Comparison of ENCODE assay signal across 8 mouse cellular contexts in genomic region chr2:170401211-170401799, GRCm38 (mm10). TPM values are rescaled to one million over a fixed set of nuclear protein-coding genes. Genes with fewer than 3 reads are reported as not detected.
DNase-seq lines count a peak whose midpoint lies in the region; ATAC-seq and TF ChIP-seq lines count a peak whose summit lies in the region.

No protein-coding gene starts in this region.

- peak; percentile 94 for TF ChIP-seq CTCF in cortical plate, adult 2 months (IDR thresholded peaks at IDR 0.05; ENCODE audit: extremely low read depth, insufficient read depth, low read length)
- TF ChIP-seq CTCF in intestine, postnatal 0 days (IDR thresholded peaks at IDR 0.05; ENCODE audit: low read depth), result peak; percentile 95

- DNase-seq in adrenal gland, adult (ENCODE audit: inconsistent age in 2 of 2, low spot score in 1 of 2), result peak; percentile 64 to 87
- DNase-seq in gastrocnemius, postnatal 36 days, result peak; percentile 49 to 61
- DNase-seq in left cerebral cortex, postnatal 36 days (ENCODE audit: low spot score in 2 of 2), result peak; percentile 57 to 60
- peak; percentile 85 for DNase-seq in midbrain, embryonic 10.5 days (ENCODE audit: low spot score)
- DNase-seq in right cerebral cortex, postnatal 4 days, result peak; percentile 78

- H3K27ac ChIP-seq in cortical plate, adult 2 months (ENCODE audit: insufficient read depth, low read length), result no peak overlapping the region
- no peak overlapping the region for H3K27ac ChIP-seq in intestine, postnatal 0 days (ENCODE audit: low read depth, low read length)
- H3K27ac ChIP-seq in midbrain, embryonic 10.5 days (replicated peaks), result peak overlapping the region; percentile 82

- no peaks in the 10 kb centered on the region for H3K36me3 ChIP-seq in intestine, postnatal 0 days (ENCODE audit: control insufficient read depth, insufficient read depth)
- no peaks in the 10 kb centered on the region for H3K36me3 ChIP-seq in midbrain, embryonic 10.5 days

- H3K9me3 ChIP-seq in intestine, postnatal 0 days (ENCODE audit: control insufficient read depth), result no peaks in the 10 kb centered on the region
- peaks cover 5% of the 10 kb centered on the region; the same call in 1 of the 2 replicates for H3K9me3 ChIP-seq in midbrain, embryonic 10.5 days (replicated peaks)

- intact Hi-C loops in gastrocnemius, postnatal 36 days (cut with DNase I), result loop anchor here (2.0 to 5.0 kb wide), 2 partner anchors 47 to 284 kb away; no protein-coding TSS in a partner anchor
- intact Hi-C loops in left cerebral cortex, postnatal 36 days (cut with DNase I), result loop anchor here (2.0 to 5.0 kb wide), 2 partner anchors 47 to 284 kb away; no protein-coding TSS in a partner anchor

- H3K4me3 ChIP-seq in cortical plate, adult 2 months (ENCODE audit: insufficient read depth, low read length), result no peak overlapping the region
- peak overlapping the region; percentile 1; the same call in 1 of the 2 replicates for H3K4me3 ChIP-seq in intestine, postnatal 0 days (ENCODE audit: low read depth, low read length)
- peak overlapping the region; percentile 48 for H3K4me3 ChIP-seq in midbrain, embryonic 10.5 days

- ATAC-seq in intestine, postnatal 0 days, result no peak
- ATAC-seq in erythroid progenitor cell, adult 5-6 weeks (replicated peaks; ENCODE audit: low FRiP score, poor library complexity, severe bottlenecking), result no peak

- H3K27me3 ChIP-seq in intestine, postnatal 0 days (replicated peaks; ENCODE audit: control insufficient read depth, insufficient read depth, low read length), result no peaks in the 10 kb centered on the region
- peaks cover 8% of the 10 kb centered on the region; the same call in 1 of the 2 replicates for H3K27me3 ChIP-seq in midbrain, embryonic 10.5 days (ENCODE audit: low read depth, poor library complexity, severe bottlenecking)

- H3K9ac ChIP-seq in intestine, postnatal 0 days (ENCODE audit: low read depth, low read length), result no peak overlapping the region

- peak overlapping the region; percentile 43 for H3K4me2 ChIP-seq in intestine, postnatal 0 days (replicated peaks; ENCODE audit: low read depth)

- 3% methylated on average over 17 of the region's 17 CpGs for WGBS in intestine, postnatal 0 days
- WGBS in midbrain, embryonic 10.5 days, result 2% methylated on average over 17 of the region's 17 CpGs

- no peaks in the 10 kb centered on the region for H3K4me1 ChIP-seq in cortical plate, adult 2 months (ENCODE audit: control insufficient read depth, insufficient read depth, low read length)
- no peaks in the 10 kb centered on the region for H3K4me1 ChIP-seq in intestine, postnatal 0 days (replicated peaks; ENCODE audit: control insufficient read depth, insufficient read depth, low read length)
- peaks cover 52% of the 10 kb centered on the region for H3K4me1 ChIP-seq in midbrain, embryonic 10.5 days

- TF ChIP-seq POLR2A in cortical plate, adult 2 months (IDR thresholded peaks at IDR 0.05; ENCODE audit: extremely low read depth, insufficient read depth, low read length), result no peak

RNA-seq across cellular contexts. Expression of gene Bcas1, which starts 26.3 kb away (rescaled TPM):
- polyA plus RNA-seq in cortical plate, adult 2 months (2012; rRNA removed), result 141 and 164 TPM in 2 replicates
- total RNA-seq in gastrocnemius, postnatal 36 days (2021), result 1 to 10 TPM in 1 of 2 experiments, under 1 TPM in 1; 0.89 to 2.1 TPM
- polyA plus RNA-seq in intestine, postnatal 0 days (2015; fragmentation: Nextera tagmentation; extraction: Ambion mirVana), result 4.7 and 5.6 TPM in 2 replicates
- 10 to 100 TPM; 55.7 to 69.9 TPM for total RNA-seq in left cerebral cortex, postnatal 36 days (2021)
- 1.8 and 2.1 TPM in 2 replicates for polyA plus RNA-seq in midbrain, embryonic 10.5 days (2016; fragmentation: Nextera tagmentation; extraction: Ambion mirVana)
- total RNA-seq in erythroid progenitor cell, adult 5-6 weeks (2015; ENCODE audit: low replicate concordance), result not detected in 2 replicates
- 1.7 TPM in 1 of 2 replicates, not detected in the other for total RNA-seq in erythroid progenitor cell, adult 5-6 weeks (2017; ENCODE audit: low replicate concordance)

Comparison
In these comparisons a context has a peak if more than half of its experiments do, and no peak if none do; other contexts are left out.
1. RNA of gene Bcas1, which starts 26.3 kb away (total RNA-seq): 55.7 to 69.9 TPM in left cerebral cortex, postnatal 36 days; 0.89 to 2.1 TPM in gastrocnemius, postnatal 36 days and 1.7 TPM in erythroid progenitor cell, adult 5-6 weeks; every median in the first group is over 10 times any median in the second.
2. Peak in every context shown above with its lines, with median percentiles within 50 percentile points of each other: DNase-seq.